Mouse (Mus musculus): Measurements from ENCODE around the gene Slc38a8. TPM values are rescaled to one million over a fixed set of nuclear protein-coding genes. Genes with fewer than 3 reads are reported as not detected.

Gene Slc38a8
- polyA plus RNA-seq, 1 experiment from 2014 or later = not detected

DNA sequence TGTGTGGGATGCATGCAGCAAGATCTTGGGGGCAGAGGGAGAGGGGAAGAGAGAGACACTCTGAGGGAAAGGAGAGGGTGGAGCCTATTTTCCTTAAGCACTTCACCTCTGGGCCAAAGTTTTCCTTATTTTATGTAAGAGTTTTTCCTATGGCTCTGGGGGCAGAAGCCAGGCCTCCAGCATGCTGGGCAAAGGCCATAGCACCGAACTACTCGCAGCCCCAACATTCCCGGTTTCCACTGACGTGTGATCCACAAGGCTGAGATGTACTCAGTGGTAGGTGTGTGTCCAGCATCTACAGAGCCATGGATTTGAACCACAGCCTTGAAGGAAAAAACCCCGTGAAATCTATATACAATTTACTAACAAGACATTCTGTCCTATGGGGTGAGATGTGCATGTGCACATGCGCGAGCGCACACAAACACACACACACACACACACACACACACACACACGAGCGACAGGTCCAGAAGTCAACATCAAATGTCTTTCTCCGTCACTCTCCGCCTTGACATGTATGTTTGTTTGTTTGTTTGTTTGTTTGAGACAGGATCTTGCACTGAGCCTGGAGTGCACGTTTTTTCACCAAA, 67.8 kb downstream of the Slc38a8 start, which contains the start of gene Osgin1:
Gene Osgin1, plus strand, starts transcription at position 543 of the 593 bp plus-strand sequence.
- WGBS = 85% methylated on average over 13 of the region's 13 CpGs
- TF ChIP-seq CTCF (IDR thresholded peaks at IDR 0.05) (no peak), EP300 (IDR thresholded peaks at IDR 0.05) (no peak)
- H3K27ac ChIP-seq (ENCODE audit: low read length) = no peak within 1 kb of the TSS
- H3K9ac ChIP-seq (replicated peaks; ENCODE audit: low read depth) = no peak within 1 kb of the TSS
- H3K36me3 ChIP-seq (ENCODE audit: insufficient read depth, low read length) = no peaks in the 10 kb centered on the region
- H3K27me3 ChIP-seq (replicated peaks; ENCODE audit: insufficient read depth, low read length) = no peaks in the 10 kb centered on the region
- ATAC-seq = no peak
- no peak within 1 kb of the TSS for H3K4me3 ChIP-seq (ENCODE audit: low read depth, low read length)
- no peak within 1 kb of the TSS for H3K4me2 ChIP-seq (replicated peaks; ENCODE audit: low read depth, low read length)
- H3K4me1 ChIP-seq (ENCODE audit: insufficient read depth, low read depth, low read length) = peaks cover 4% of the 10 kb centered on the region; the same call in 1 of the 2 replicates
- no peaks in the 10 kb centered on the region for H3K9me3 ChIP-seq (ENCODE audit: low read length)
- no peak for DNase-seq (ENCODE audit: low spot score)

DNA sequence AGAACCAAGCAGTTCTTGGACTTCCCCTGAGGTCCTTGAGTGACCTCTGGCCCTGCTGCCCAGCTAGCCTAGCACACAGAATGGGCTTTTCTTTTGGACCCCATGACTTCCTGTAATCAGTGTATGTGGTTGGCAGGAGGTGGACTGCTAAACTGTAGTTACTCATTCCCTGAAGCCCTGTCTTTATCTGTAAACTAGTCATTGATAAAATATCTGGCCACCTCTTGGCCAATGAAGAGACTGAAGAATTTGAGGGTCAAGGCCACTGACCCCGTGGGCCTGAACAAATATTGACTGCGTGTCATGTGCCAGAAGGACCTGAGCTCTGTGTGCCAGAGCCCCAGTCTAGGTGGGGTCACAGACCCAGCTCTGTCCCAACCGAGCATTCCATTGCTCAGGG, 69.1 kb downstream of the Slc38a8 start:
- Histone ChIP-seq H3K4me2 (replicated peaks; ENCODE audit: low read depth, low read length) (no peak overlapping the region), H3K9me3 (ENCODE audit: low read length) (no peaks in the 10 kb centered on the region), H3K27me3 (replicated peaks; ENCODE audit: insufficient read depth, low read length) (no peaks in the 10 kb centered on the region), H3K9ac (replicated peaks; ENCODE audit: low read depth) (no peak overlapping the region), H3K27ac (ENCODE audit: low read length) (no peak overlapping the region), H3K4me1 (ENCODE audit: insufficient read depth, low read depth, low read length) (peaks cover 7% of the 10 kb centered on the region; the same call in 1 of the 2 replicates), H3K4me3 (ENCODE audit: low read depth, low read length) (no peak overlapping the region), H3K36me3 (ENCODE audit: insufficient read depth, low read length) (no peaks in the 10 kb centered on the region)
- DNase-seq (ENCODE audit: low spot score) (no peak), ATAC-seq (no peak)
- TF ChIP-seq CTCF (IDR thresholded peaks at IDR 0.05) (no peak), EP300 (IDR thresholded peaks at IDR 0.05) (no peak)
- WGBS = 35% methylated on average over 3 of the region's 3 CpGs

DNA sequence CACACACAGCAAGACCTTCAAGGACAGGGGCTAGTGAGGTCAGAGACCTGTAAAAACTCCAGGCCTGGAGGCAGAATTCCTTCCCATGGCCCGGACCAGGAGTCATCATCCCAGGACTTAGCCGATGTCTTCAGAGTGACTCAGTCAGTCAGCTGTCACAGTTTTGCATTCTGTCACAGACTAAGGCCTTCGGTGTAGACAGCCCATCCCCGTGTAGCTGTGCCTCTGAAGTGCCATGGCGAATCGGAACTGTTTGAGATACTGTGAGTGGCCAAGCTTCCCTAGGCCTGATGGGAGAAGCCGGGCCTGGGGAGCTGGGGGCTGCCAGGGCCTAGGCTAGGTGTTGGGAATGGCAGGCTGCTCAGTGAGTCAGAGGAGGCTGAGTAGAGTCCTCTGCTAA, 70.8 kb downstream of the Slc38a8 start:
- no peak for DNase-seq (ENCODE audit: low spot score)
- Histone ChIP-seq H3K9ac (replicated peaks; ENCODE audit: low read depth) (no peak overlapping the region), H3K27ac (ENCODE audit: low read length) (no peak overlapping the region), H3K27me3 (replicated peaks; ENCODE audit: insufficient read depth, low read length) (no peaks in the 10 kb centered on the region), H3K4me3 (ENCODE audit: low read depth, low read length) (no peak overlapping the region), H3K4me1 (ENCODE audit: insufficient read depth, low read depth, low read length) (peaks cover 13% of the 10 kb centered on the region; the same call in 1 of the 2 replicates), H3K36me3 (ENCODE audit: insufficient read depth, low read length) (no peaks in the 10 kb centered on the region), H3K9me3 (ENCODE audit: low read length) (no peaks in the 10 kb centered on the region), H3K4me2 (replicated peaks; ENCODE audit: low read depth, low read length) (no peak overlapping the region)
- TF ChIP-seq EP300 (IDR thresholded peaks at IDR 0.05) (no peak), CTCF (IDR thresholded peaks at IDR 0.05) (no peak)
- no peak for ATAC-seq
- WGBS = 81% methylated on average over 7 of the region's 7 CpGs

DNA sequence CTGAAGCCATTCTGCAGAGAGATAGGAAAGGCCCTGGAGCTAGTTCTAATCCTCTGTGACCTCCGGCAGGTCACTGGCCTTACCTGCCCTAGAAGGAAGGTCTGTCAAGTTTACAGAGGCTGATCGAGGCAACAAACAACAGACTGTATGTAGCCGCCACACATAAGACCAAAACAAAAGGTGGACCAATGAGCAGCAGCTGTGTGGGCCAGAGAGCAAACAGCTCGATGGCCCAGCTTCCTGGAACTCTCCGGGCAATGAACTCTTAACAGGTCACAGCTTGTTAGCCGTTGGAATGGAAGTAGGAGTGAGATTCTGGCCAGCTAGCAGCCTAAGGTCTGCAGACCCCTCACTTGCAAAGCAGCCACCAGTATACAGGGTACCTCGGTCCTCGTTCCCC, 71.2 kb downstream of the Slc38a8 start:
- TF ChIP-seq CTCF (IDR thresholded peaks at IDR 0.05) (no peak), EP300 (IDR thresholded peaks at IDR 0.05) (no peak)
- Histone ChIP-seq H3K4me1 (ENCODE audit: insufficient read depth, low read depth, low read length) (peaks cover 13% of the 10 kb centered on the region; the same call in 1 of the 2 replicates), H3K4me2 (replicated peaks; ENCODE audit: low read depth, low read length) (no peak overlapping the region), H3K4me3 (ENCODE audit: low read depth, low read length) (no peak overlapping the region), H3K27me3 (replicated peaks; ENCODE audit: insufficient read depth, low read length) (no peaks in the 10 kb centered on the region), H3K9ac (replicated peaks; ENCODE audit: low read depth) (no peak overlapping the region), H3K9me3 (ENCODE audit: low read length) (no peaks in the 10 kb centered on the region), H3K27ac (ENCODE audit: low read length) (no peak overlapping the region), H3K36me3 (ENCODE audit: insufficient read depth, low read length) (no peaks in the 10 kb centered on the region)
- DNase-seq (ENCODE audit: low spot score) (no peak), ATAC-seq (no peak)
- 61% methylated on average over 8 of the region's 8 CpGs for WGBS

Other genes with a start within 250 kb of the Slc38a8 start
- 313 and 315 TPM in 2 replicates for gene Hsbp1, start 157.2 kb downstream of the Slc38a8 start, polyA plus RNA-seq (2015; fragmentation: Nextera tagmentation; extraction: Ambion mirVana)
- gene Mlycd, start 106.8 kb downstream of the Slc38a8 start, polyA plus RNA-seq (2015; fragmentation: Nextera tagmentation; extraction: Ambion mirVana) = 18.3 and 19.1 TPM in 2 replicates
- 9.7 and 14.0 TPM in 2 replicates for gene Osgin1, start 67.6 kb downstream of the Slc38a8 start, polyA plus RNA-seq (2015; fragmentation: Nextera tagmentation; extraction: Ambion mirVana)
- 1.2 and 1.8 TPM in 2 replicates for gene Necab2, start 55.0 kb downstream of the Slc38a8 start, polyA plus RNA-seq (2015; fragmentation: Nextera tagmentation; extraction: Ambion mirVana)
- 64.4 and 67.4 TPM in 2 replicates for gene Mbtps1, start 57.0 kb upstream of the Slc38a8 start, polyA plus RNA-seq (2015; fragmentation: Nextera tagmentation; extraction: Ambion mirVana)
- 26.0 and 27.0 TPM in 2 replicates for gene Hsdl1, start 73.5 kb upstream of the Slc38a8 start, polyA plus RNA-seq (2015; fragmentation: Nextera tagmentation; extraction: Ambion mirVana)
- gene Dnaaf1, start 73.5 kb upstream of the Slc38a8 start, polyA plus RNA-seq (2015; fragmentation: Nextera tagmentation; extraction: Ambion mirVana) = 2.9 and 4.0 TPM in 2 replicates
- 5.6 and 5.7 TPM in 2 replicates for gene Taf1c, start 103.5 kb upstream of the Slc38a8 start, polyA plus RNA-seq (2015; fragmentation: Nextera tagmentation; extraction: Ambion mirVana)
- gene Adad2, start 111.0 kb upstream of the Slc38a8 start, polyA plus RNA-seq (2015; fragmentation: Nextera tagmentation; extraction: Ambion mirVana) = not detected in 2 replicates
- gene Kcng4, start 134.0 kb upstream of the Slc38a8 start, polyA plus RNA-seq (2015; fragmentation: Nextera tagmentation; extraction: Ambion mirVana) = 0.07 and 0.08 TPM in 2 replicates
- gene Wfdc1, start 164.7 kb upstream of the Slc38a8 start, polyA plus RNA-seq (2015; fragmentation: Nextera tagmentation; extraction: Ambion mirVana) = 130 and 164 TPM in 2 replicates
- 1.5 and 2.1 TPM in 2 replicates for gene Atp2c2, start 198.3 kb upstream of the Slc38a8 start, polyA plus RNA-seq (2015; fragmentation: Nextera tagmentation; extraction: Ambion mirVana)